Mouse (Mus musculus) E14TG2a.4 (cell line): ENCODE measurements around the gene Elk3.

Experiments
- CTCF ChIP-seq: conservative IDR thresholded peaks from 2 replicates; pipeline ENCODE4 v1.5.1; 2014; ENCODE audit warnings: low read length
- NANOG ChIP-seq: IDR thresholded peaks from 2 replicates; pipeline ENCODE4 v1.6.1; 2014; ENCODE audit warnings: borderline replicate concordance, low read length, mixed read lengths
- POU5F1 ChIP-seq: IDR thresholded peaks from 2 replicates; pipeline ENCODE4 v1.6.1; 2014; ENCODE audit warnings: low read length, borderline replicate concordance

DNA sequence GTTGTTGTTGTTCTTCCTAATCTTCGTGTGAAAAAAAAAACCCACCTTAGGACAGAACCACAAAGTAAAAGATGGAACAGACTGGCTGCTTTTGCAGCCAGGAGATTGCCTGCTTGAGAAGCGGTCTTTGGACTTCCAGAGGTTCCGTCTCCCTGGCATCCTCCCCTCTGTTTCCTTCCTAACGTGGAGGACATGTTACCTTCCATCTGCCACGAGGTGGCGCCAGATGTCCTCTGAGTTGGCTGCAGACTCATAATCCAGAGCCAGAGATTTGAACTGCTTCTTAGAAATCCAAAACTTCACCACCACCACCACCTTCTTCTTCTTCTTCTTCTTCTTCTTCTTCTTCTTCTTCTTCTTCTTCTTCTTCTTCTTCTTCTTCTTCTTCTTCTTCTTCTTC, 19.1 kb downstream of the Elk3 start:
- peak; percentile 25 for TF ChIP-seq CTCF
- TF ChIP-seq NANOG: no peak
- TF ChIP-seq POU5F1: no peak
